In the genomic region with DNA sequence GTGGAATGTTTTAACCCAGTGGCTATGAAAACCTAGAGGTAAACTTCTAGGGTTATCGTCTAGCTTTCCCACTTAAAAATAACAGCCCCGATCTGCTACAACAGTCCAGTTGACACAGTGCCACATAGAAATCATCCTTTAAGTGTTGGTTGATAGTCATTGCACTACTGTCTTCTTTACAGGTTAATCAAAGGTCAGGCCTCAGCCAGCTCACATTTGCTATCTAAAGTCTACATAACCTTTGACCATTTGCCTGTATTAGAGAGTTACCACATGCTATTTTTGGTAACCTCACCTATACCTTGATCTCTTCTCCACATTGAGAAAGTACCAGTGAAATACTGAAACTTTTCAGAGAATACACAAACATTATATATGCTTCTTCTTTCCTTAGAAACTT, we compare ENCODE assay signal across 9 mouse cellular contexts. TPM values are rescaled to one million over a fixed set of nuclear protein-coding genes. Genes with fewer than 3 reads are reported as not detected.
DNase-seq lines count a peak whose midpoint lies in the region; ATAC-seq and TF ChIP-seq lines count a peak whose summit lies in the region.
"Had no signal": no experiment of that assay in that cellular context is flagged by ENCODE, and none has a peak within 500 bp of the region (broad histone marks: within the 10 kb centered on the region; RNA-seq: fewer than 3 reads in every experiment).

No protein-coding gene starts in this region.

- no peaks in the 10 kb centered on the region for H3K9me3 ChIP-seq in forebrain, postnatal 0 days (ENCODE audit: low read length)
- no peaks in the 10 kb centered on the region for H3K9me3 ChIP-seq in limb, embryonic 13.5 days
- no peaks in the 10 kb centered on the region for H3K9me3 ChIP-seq in neural tube, embryonic 14.5 days (ENCODE audit: control insufficient read depth, low read length)

- no peak for ATAC-seq in forebrain, postnatal 0 days
- no peak for ATAC-seq in limb, embryonic 13.5 days (ENCODE audit: low FRiP score, low read depth)
- no peak for ATAC-seq in neural tube, embryonic 14.5 days (ENCODE audit: low read depth)

- TF ChIP-seq CTCF in left cerebral cortex, adult 2 months (IDR thresholded peaks at IDR 0.05), result no peak
- no peak for TF ChIP-seq CTCF in forebrain, postnatal 0 days (IDR thresholded peaks at IDR 0.05; ENCODE audit: low read depth)

- no peak for DNase-seq in left cerebral cortex, adult 2 months (ENCODE audit: extremely low spot score in 1 of 2, low spot score in 2 of 2)
- DNase-seq in left cerebral cortex, adult 11 months (ENCODE audit: low spot score), result no peak
- no peak for DNase-seq in forebrain, postnatal 0 days
- no peak for DNase-seq in urinary bladder, adult 18-20 months (ENCODE audit: low spot score in 2 of 2)
- no peak for DNase-seq in frontal cortex, postnatal 10 days (ENCODE audit: low spot score in 2 of 2)
- DNase-seq in MN1 (ENCODE audit: low spot score), result no peak

- peak overlapping the region; percentile 65 for H3K4me2 ChIP-seq in forebrain, postnatal 0 days (ENCODE audit: low read depth)
- peak overlapping the region; percentile 84 for H3K4me2 ChIP-seq in limb, embryonic 13.5 days (replicated peaks)
- peak overlapping the region; percentile 76 for H3K4me2 ChIP-seq in neural tube, embryonic 14.5 days (ENCODE audit: low read depth, low read length)

- 81% methylated on average over 2 of the region's 2 CpGs for WGBS in forebrain, postnatal 0 days
- 80% methylated on average over 2 of the region's 2 CpGs for WGBS in limb, embryonic 13.5 days
- 82% methylated on average over 2 of the region's 2 CpGs for WGBS in neural tube, embryonic 14.5 days

- H3K27me3 ChIP-seq in forebrain, postnatal 0 days (ENCODE audit: insufficient read depth, low read length), result no peaks in the 10 kb centered on the region
- H3K27me3 ChIP-seq in limb, embryonic 13.5 days, result 0 out of 2 replicates have a peak, but pooled peaks cover 2% of the 10 kb centered on the region
- no peaks in the 10 kb centered on the region; the same call in 1 of the 2 replicates for H3K27me3 ChIP-seq in neural tube, embryonic 14.5 days (ENCODE audit: control insufficient read depth, insufficient read depth, low read length)
- H3K27me3 ChIP-seq: Patski had no signal

- intact Hi-C loops in left cerebral cortex, adult 2 months (cut with DNase I), result loop anchor here (1.0 to 5.0 kb wide), 5 partner anchors 31 to 146 kb away; a partner anchor contains a TSS

- peak overlapping the region; percentile 33; the same call in 1 of the 2 replicates for H3K9ac ChIP-seq in forebrain, postnatal 0 days
- H3K9ac ChIP-seq in limb, embryonic 13.5 days, result no peak overlapping the region
- H3K9ac ChIP-seq in neural tube, embryonic 14.5 days (replicated peaks; ENCODE audit: low read depth, low read length), result peak overlapping the region; percentile 94; the same call in 1 of the 2 replicates

- 0 out of 2 replicates have a peak, but pooled peaks cover 2% of the 10 kb centered on the region for H3K4me1 ChIP-seq in forebrain, postnatal 0 days (ENCODE audit: insufficient read depth)
- peaks cover 20% of the 10 kb centered on the region for H3K4me1 ChIP-seq in limb, embryonic 13.5 days
- peaks cover 16% of the 10 kb centered on the region; the same call in 1 of the 2 replicates for H3K4me1 ChIP-seq in neural tube, embryonic 14.5 days (ENCODE audit: control insufficient read depth, insufficient read depth, low read length)

- H3K27ac ChIP-seq in left cerebral cortex, adult 2 months, result peak overlapping the region; percentile 81
- no peak overlapping the region for H3K27ac ChIP-seq in forebrain, postnatal 0 days (ENCODE audit: low read depth, low read length)
- no peak overlapping the region for H3K27ac ChIP-seq in limb, embryonic 13.5 days
- H3K27ac ChIP-seq in neural tube, embryonic 14.5 days (ENCODE audit: low read depth, low read length), result no peak overlapping the region

- peak overlapping the region; percentile 33 for H3K4me3 ChIP-seq in left cerebral cortex, adult 2 months
- H3K4me3 ChIP-seq in forebrain, postnatal 0 days (ENCODE audit: low read depth, low read length), result peak overlapping the region; percentile 88; the same call in 1 of the 2 replicates
- peak overlapping the region; percentile 96; the same call in 1 of the 2 replicates for H3K4me3 ChIP-seq in limb, embryonic 13.5 days
- H3K4me3 ChIP-seq in neural tube, embryonic 14.5 days (ENCODE audit: low read depth, low read length), result peak overlapping the region; percentile 94; the same call in 1 of the 2 replicates

- no peaks in the 10 kb centered on the region for H3K36me3 ChIP-seq in forebrain, postnatal 0 days (ENCODE audit: insufficient read depth)
- H3K36me3 ChIP-seq in limb, embryonic 13.5 days, result no peaks in the 10 kb centered on the region
- no peaks in the 10 kb centered on the region for H3K36me3 ChIP-seq in neural tube, embryonic 14.5 days (ENCODE audit: control insufficient read depth, insufficient read depth, low read length)

RNA-seq across cellular contexts. Expression of a gene that starts 0.7 kb away (rescaled TPM):
- total RNA-seq in left cerebral cortex, adult 2 months (2021), result 100 to 1,000 TPM; 111 to 112 TPM
- 24.5 and 33.6 TPM in 2 replicates for total RNA-seq in forebrain, postnatal 0 days (2014; rRNA removed)
- 6.0 and 8.8 TPM in 2 replicates for polyA plus RNA-seq in forebrain, postnatal 0 days (2015; fragmentation: Nextera tagmentation; extraction: Ambion mirVana)
- polyA plus RNA-seq in limb, embryonic 13.5 days (2015; fragmentation: Nextera tagmentation; extraction: Ambion mirVana), result 18.6 and 20.9 TPM in 2 replicates
- 17.7 and 18.4 TPM in 2 replicates for polyA plus RNA-seq in neural tube, embryonic 14.5 days (2014; fragmentation: Nextera tagmentation; extraction: Ambion mirVana)

Comparison
In these comparisons a context has a peak if more than half of its experiments do, and no peak if none do; other contexts are left out.
1. H3K4me3 ChIP-seq: peak in every context shown above with its lines; median percentile 96 in limb, embryonic 13.5 days; 94 in neural tube, embryonic 14.5 days; 88 in forebrain, postnatal 0 days; 33 in left cerebral cortex, adult 2 months.